Mouse (Mus musculus): ENCODE data around the gene Arpc5l.

DNA sequence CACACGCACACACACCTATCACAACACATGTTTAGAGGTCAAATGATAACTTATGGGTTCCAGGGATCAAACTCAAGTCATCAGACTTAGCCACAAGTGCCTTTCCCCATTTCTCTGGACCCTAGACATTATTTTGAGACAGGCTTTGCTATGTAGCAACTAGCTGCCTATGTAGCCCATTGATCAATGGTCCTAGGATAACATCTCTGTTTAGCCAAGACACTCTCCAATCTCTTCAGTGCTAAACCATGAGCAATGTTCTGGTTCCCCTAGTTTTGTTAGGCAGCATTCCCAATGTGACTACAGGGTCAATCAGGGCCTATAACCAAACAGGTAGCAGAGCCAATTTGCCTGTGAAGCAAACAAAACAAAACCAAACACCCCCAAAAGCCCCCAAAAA lies 43.4 kb downstream of the Arpc5l start:
- TF ChIP-seq CTCF (IDR thresholded peaks at IDR 0.05; ENCODE audit: borderline replicate concordance, insufficient read depth, low read depth, low read length), result no peak
- TF ChIP-seq POLR2A (IDR thresholded peaks at IDR 0.05; ENCODE audit: borderline replicate concordance, insufficient read depth, low read length), result no peak
